Comparison of ENCODE assay signal across 8 mouse cellular contexts in genomic region chr8:77723018-77723417, GRCm38 (mm10). TPM values are rescaled to one million over a fixed set of nuclear protein-coding genes. Genes with fewer than 3 reads are reported as not detected.
DNase-seq lines count a peak whose midpoint lies in the region; ATAC-seq and TF ChIP-seq lines count a peak whose summit lies in the region.

No protein-coding gene starts in this region.

- H3K36me3 ChIP-seq in forebrain, embryonic 10.5 days (replicated peaks): peaks cover 4% of the 10 kb centered on the region; the same call in 1 of the 2 replicates
- H3K36me3 ChIP-seq in forebrain, embryonic 12.5 days (replicated peaks): no peaks in the 10 kb centered on the region
- peaks cover 20% of the 10 kb centered on the region for H3K36me3 ChIP-seq in lung, embryonic 14.5 days (ENCODE audit: insufficient read depth)
- peaks cover 16% of the 10 kb centered on the region for H3K36me3 ChIP-seq in limb, embryonic 13.5 days
- H3K36me3 ChIP-seq in stomach, embryonic 14.5 days (ENCODE audit: control insufficient read depth, insufficient read depth, low read length): peaks cover 10% of the 10 kb centered on the region; the same call in 1 of the 2 replicates

- no peak overlapping the region for H3K4me2 ChIP-seq in forebrain, embryonic 12.5 days
- peak overlapping the region; percentile 61 for H3K4me2 ChIP-seq in lung, embryonic 14.5 days
- peak overlapping the region; percentile 71 for H3K4me2 ChIP-seq in limb, embryonic 13.5 days (replicated peaks)
- peak overlapping the region; percentile 41 for H3K4me2 ChIP-seq in stomach, embryonic 14.5 days (replicated peaks; ENCODE audit: low read depth, low read length)

- no peak overlapping the region for H3K27ac ChIP-seq in forebrain, embryonic 10.5 days
- H3K27ac ChIP-seq in forebrain, embryonic 12.5 days: no peak overlapping the region
- peak overlapping the region; percentile 99 for H3K27ac ChIP-seq in lung, embryonic 14.5 days (ENCODE audit: low read depth)
- peak overlapping the region; percentile 95; the same call in 1 of the 2 replicates for H3K27ac ChIP-seq in limb, embryonic 13.5 days
- peak overlapping the region; percentile 95 for H3K27ac ChIP-seq in stomach, embryonic 14.5 days (ENCODE audit: low read length)

- no peak for TF ChIP-seq CTCF in lung, embryonic 14.5 days (IDR thresholded peaks at IDR 0.05; ENCODE audit: low read depth)

- ATAC-seq in forebrain, embryonic 12.5 days (ENCODE audit: low FRiP score): no peak
- ATAC-seq in lung, embryonic 14.5 days (ENCODE audit: insufficient read depth): no peak
- ATAC-seq in limb, embryonic 13.5 days (ENCODE audit: low FRiP score, low read depth): no peak
- ATAC-seq in stomach, embryonic 14.5 days (ENCODE audit: insufficient number of reproducible peaks, insufficient read depth, low FRiP score, low read depth): no peak

- peak overlapping the region; percentile 59 for H3K4me3 ChIP-seq in forebrain, embryonic 10.5 days
- H3K4me3 ChIP-seq in forebrain, embryonic 12.5 days (replicated peaks): no peak overlapping the region
- H3K4me3 ChIP-seq in lung, embryonic 14.5 days (ENCODE audit: low read depth, low read length): peak overlapping the region; percentile 73
- H3K4me3 ChIP-seq in limb, embryonic 13.5 days: peak overlapping the region; percentile 67
- H3K4me3 ChIP-seq in stomach, embryonic 14.5 days (ENCODE audit: low read depth, low read length): peak overlapping the region; percentile 51

- no peak overlapping the region for H3K9ac ChIP-seq in forebrain, embryonic 12.5 days
- peak overlapping the region; percentile 85 for H3K9ac ChIP-seq in lung, embryonic 14.5 days
- peak overlapping the region; percentile 86 for H3K9ac ChIP-seq in limb, embryonic 13.5 days
- H3K9ac ChIP-seq in stomach, embryonic 14.5 days (replicated peaks; ENCODE audit: low read depth, low read length): peak overlapping the region; percentile 70

- H3K4me1 ChIP-seq in forebrain, embryonic 10.5 days: peaks cover 17% of the 10 kb centered on the region
- peaks cover 9% of the 10 kb centered on the region for H3K4me1 ChIP-seq in forebrain, embryonic 12.5 days
- H3K4me1 ChIP-seq in lung, embryonic 14.5 days (ENCODE audit: insufficient read depth): peaks cover 20% of the 10 kb centered on the region; the same call in 1 of the 2 replicates
- H3K4me1 ChIP-seq in limb, embryonic 13.5 days: peaks cover 48% of the 10 kb centered on the region
- H3K4me1 ChIP-seq in stomach, embryonic 14.5 days (ENCODE audit: control insufficient read depth, insufficient read depth, low read length): peaks cover 13% of the 10 kb centered on the region

- H3K9me3 ChIP-seq in forebrain, embryonic 10.5 days: no peaks in the 10 kb centered on the region
- H3K9me3 ChIP-seq in forebrain, embryonic 12.5 days: no peaks in the 10 kb centered on the region
- H3K9me3 ChIP-seq in lung, embryonic 14.5 days (ENCODE audit: low read depth, low read length): no peaks in the 10 kb centered on the region
- no peaks in the 10 kb centered on the region for H3K9me3 ChIP-seq in limb, embryonic 13.5 days
- no peaks in the 10 kb centered on the region for H3K9me3 ChIP-seq in stomach, embryonic 14.5 days (ENCODE audit: control insufficient read depth, low read depth, low read length)

- WGBS in forebrain, embryonic 10.5 days: 86% methylated on average over 4 of the region's 4 CpGs
- WGBS in forebrain, embryonic 12.5 days: 88% methylated on average over 4 of the region's 4 CpGs
- WGBS in lung, embryonic 14.5 days: 53% methylated on average over 4 of the region's 4 CpGs
- WGBS in limb, embryonic 13.5 days: 49% methylated on average over 4 of the region's 4 CpGs
- 68% methylated on average over 4 of the region's 4 CpGs for WGBS in stomach, embryonic 14.5 days

- DNase-seq in forebrain, embryonic 10.5 days (ENCODE audit: extremely low spot score, low spot score): no peak
- DNase-seq in lung, embryonic 14.5 days: no peak
- DNase-seq in lung, postnatal 4 days: no peak
- DNase-seq in right cerebral cortex, adult 2 months (ENCODE audit: low spot score in 2 of 2): no peak
- DNase-seq in frontal cortex, postnatal 36 days (ENCODE audit: low spot score in 2 of 2): no peak

- H3K27me3 ChIP-seq in forebrain, embryonic 10.5 days (ENCODE audit: poor library complexity, severe bottlenecking): peaks cover 9% of the 10 kb centered on the region; the same call in 1 of the 2 replicates
- H3K27me3 ChIP-seq in forebrain, embryonic 12.5 days: peaks cover 3% of the 10 kb centered on the region; the same call in 1 of the 2 replicates
- no peaks in the 10 kb centered on the region for H3K27me3 ChIP-seq in lung, embryonic 14.5 days (ENCODE audit: insufficient read depth, low read length)
- no peaks in the 10 kb centered on the region for H3K27me3 ChIP-seq in limb, embryonic 13.5 days
- no peaks in the 10 kb centered on the region for H3K27me3 ChIP-seq in stomach, embryonic 14.5 days (ENCODE audit: control insufficient read depth, insufficient read depth, low read length)

RNA-seq across cellular contexts. Expression of gene Ednra, which starts 1.2 kb away (rescaled TPM):
- polyA plus RNA-seq in forebrain, embryonic 10.5 days (2016; fragmentation: Nextera tagmentation; extraction: Ambion mirVana): 19.8 and 21.5 TPM in 2 replicates
- 9.5 and 11.9 TPM in 2 replicates for polyA plus RNA-seq in forebrain, embryonic 12.5 days (2016; fragmentation: Nextera tagmentation; extraction: Ambion mirVana)
- polyA plus RNA-seq in lung, embryonic 14.5 days (2014; fragmentation: Nextera tagmentation; extraction: Ambion mirVana): 140 and 147 TPM in 2 replicates
- 37.5 and 42.2 TPM in 2 replicates for polyA plus RNA-seq in limb, embryonic 13.5 days (2015; fragmentation: Nextera tagmentation; extraction: Ambion mirVana)
- 41.5 and 42.1 TPM in 2 replicates for polyA plus RNA-seq in stomach, embryonic 14.5 days (2014; fragmentation: Nextera tagmentation; extraction: Ambion mirVana)

Comparison
In these comparisons a context has a peak if more than half of its experiments do, and no peak if none do; other contexts are left out.
1. H3K27ac ChIP-seq: peak in lung, embryonic 14.5 days (single experiment), limb, embryonic 13.5 days (single experiment) and stomach, embryonic 14.5 days (single experiment); none in forebrain, embryonic 10.5 days (single experiment) and forebrain, embryonic 12.5 days (single experiment).